Mouse (Mus musculus) left cerebral cortex, postnatal 14 days (tissue): ENCODE results near the gene Xpnpep2. TPM values are rescaled to one million over a fixed set of nuclear protein-coding genes. Genes with fewer than 3 reads are reported as not detected.

Source experiments
- DNase-seq, 2 experiments: peaks; one replicate each; pipeline ENCODE4 v3.0.0; 2021 to 2022; ENCODE audit warnings: low spot score in 2 of 2, mixed read lengths in 1 of 2
- intact Hi-C: fragments of 180-260 bp; cut with DNase I; formaldehyde crosslinking; loops from one replicate; pipeline ENCODE4 v1.15.1; 2025
- long read RNA-seq, 2 experiments: library from polyadenylated mRNA; stranded (forward); transcript quantifications; one replicate each; pipeline ENCODE4 v2.0.0; 2021
- total RNA-seq, 2 experiments: library from RNA; stranded (reverse); gene quantifications; 2 replicates each; pipeline ENCODE4 v1.2.3; 2021

Gene Xpnpep2
- under 1 TPM; 0.40 to 0.48 TPM for total RNA-seq
- long read RNA-seq, experiment 1, partial matches to known transcripts = 0 of 3 reads
- long read RNA-seq, experiment 1, other reads (novel, unspliced or antisense) = 0 of 3 reads
- long read RNA-seq, experiment 2, partial matches to known transcripts = 1 of 1 reads
- long read RNA-seq, experiment 2, other reads (novel, unspliced or antisense) = 0 of 1 reads

GRCm38 (mm10) chrX:48108394-48109315, at the start of gene Xpnpep2:
Gene Xpnpep2 (plus strand): TSS chrX:48108725.
- no peak for DNase-seq
- intact Hi-C loops = no loop called here

GRCm38 (mm10) chrX:48062481-48062880, 46.0 kb upstream of the Xpnpep2 start:
- DNase-seq = no peak
- intact Hi-C loops = no loop called here

- no peak for DNase-seq
- intact Hi-C loops = no loop called here
Measured at GRCm38 (mm10) chrX:48064166-48064853, 44.2 kb upstream of the Xpnpep2 start.

- DNase-seq = no peak
- intact Hi-C loops = no loop called here
Measured at GRCm38 (mm10) chrX:48066891-48067290, 41.6 kb upstream of the Xpnpep2 start.

GRCm38 (mm10) chrX:48071961-48072360, 36.6 kb upstream of the Xpnpep2 start:
- DNase-seq = no peak
- intact Hi-C loops = no loop called here

- intact Hi-C loops = no loop called here
- no peak for DNase-seq
Measured at GRCm38 (mm10) chrX:48072401-48072800, 36.1 kb upstream of the Xpnpep2 start.

- peak in 1 of 2 experiments; percentile 2 for DNase-seq
- intact Hi-C loops = no loop called here
Measured at GRCm38 (mm10) chrX:48074691-48075090, 33.8 kb upstream of the Xpnpep2 start.

GRCm38 (mm10) chrX:48076806-48077425, 31.6 kb upstream of the Xpnpep2 start:
- DNase-seq = no peak

GRCm38 (mm10) chrX:48082364-48082763, 26.2 kb upstream of the Xpnpep2 start:
- DNase-seq = no peak
- intact Hi-C loops = no loop called here

More at GRCm38 (mm10) chrX:48076806-48077425, 31.6 kb upstream of the Xpnpep2 start:
- intact Hi-C loops = no loop called here

GRCm38 (mm10) chrX:48092129-48092528, 16.4 kb upstream of the Xpnpep2 start:
- intact Hi-C loops = no loop called here
- no peak for DNase-seq

GRCm38 (mm10) chrX:48093555-48093954, 15.0 kb upstream of the Xpnpep2 start:
- intact Hi-C loops = no loop called here
- no peak for DNase-seq

GRCm38 (mm10) chrX:48094658-48095057, 13.9 kb upstream of the Xpnpep2 start:
- DNase-seq = no peak
- intact Hi-C loops = no loop called here

GRCm38 (mm10) chrX:48096580-48096979, 11.9 kb upstream of the Xpnpep2 start:
- DNase-seq = no peak
- intact Hi-C loops = no loop called here

GRCm38 (mm10) chrX:48098470-48099129, 9.9 kb upstream of the Xpnpep2 start:
- intact Hi-C loops = no loop called here
- no peak for DNase-seq

- DNase-seq = no peak
- intact Hi-C loops = loop anchor here (5.0 kb wide), 1 partner anchor 78 kb away; no protein-coding TSS in a partner anchor
Measured at GRCm38 (mm10) chrX:48099871-48100270, 8.7 kb upstream of the Xpnpep2 start.

GRCm38 (mm10) chrX:48103256-48103655, 5.3 kb upstream of the Xpnpep2 start:
- intact Hi-C loops = loop anchor here (5.0 kb wide), 1 partner anchor 81 kb away; no protein-coding TSS in a partner anchor
- no peak for DNase-seq

GRCm38 (mm10) chrX:48104736-48105441, 3.6 kb upstream of the Xpnpep2 start:
- intact Hi-C loops = loop anchor here (5.0 kb wide), 1 partner anchor 83 kb away; no protein-coding TSS in a partner anchor
- DNase-seq = peak; percentile 8 to 26

- intact Hi-C loops = no loop called here
- no peak for DNase-seq
Measured at GRCm38 (mm10) chrX:48106226-48106625, 2.3 kb upstream of the Xpnpep2 start.

- no peak for DNase-seq
- intact Hi-C loops = no loop called here
Measured at GRCm38 (mm10) chrX:48109316-48109655, 761 bp downstream of the Xpnpep2 start.
